Mouse (Mus musculus): ENCODE data around the gene Samd4b. TPM values are rescaled to one million over a fixed set of nuclear protein-coding genes. Genes with fewer than 3 reads are reported as not detected.

The Samd4b gene
- polyA plus RNA-seq, 1 experiment: 24.4 TPM

- Histone ChIP-seq H3K4me3 (ENCODE audit: insufficient read depth, low read depth, low read length) (no peak overlapping the region), H3K4me1 (ENCODE audit: control insufficient read depth, insufficient read depth, insufficient read length, low read length) (no peaks in the 10 kb centered on the region), H3K27ac (replicated peaks; ENCODE audit: low read depth, low read length) (no peak overlapping the region)
Observed at GRCm38 (mm10) chr7:28464416-28465212, 133.3 kb downstream of the Samd4b start.

GRCm38 (mm10) chr7:28462769-28463168 lies 135.2 kb downstream of the Samd4b start:
- no peak overlapping the region for H3K27ac ChIP-seq (replicated peaks; ENCODE audit: low read depth, low read length)
- no peak overlapping the region for H3K4me3 ChIP-seq (ENCODE audit: insufficient read depth, low read depth, low read length)
- H3K4me1 ChIP-seq (ENCODE audit: control insufficient read depth, insufficient read depth, insufficient read length, low read length): no peaks in the 10 kb centered on the region

- Histone ChIP-seq H3K4me1 (ENCODE audit: control insufficient read depth, insufficient read depth, insufficient read length, low read length) (no peaks in the 10 kb centered on the region), H3K27ac (replicated peaks; ENCODE audit: low read depth, low read length) (no peak overlapping the region), H3K4me3 (ENCODE audit: insufficient read depth, low read depth, low read length) (no peak overlapping the region)
Observed at GRCm38 (mm10) chr7:28460361-28460760, 137.6 kb downstream of the Samd4b start.

GRCm38 (mm10) chr7:28452361-28453005 lies 145.5 kb downstream of the Samd4b start:
- Histone ChIP-seq H3K4me1 (ENCODE audit: control insufficient read depth, insufficient read depth, insufficient read length, low read length) (no peaks in the 10 kb centered on the region), H3K4me3 (ENCODE audit: insufficient read depth, low read depth, low read length) (peak overlapping the region; percentile 48), H3K27ac (replicated peaks; ENCODE audit: low read depth, low read length) (no peak overlapping the region)

GRCm38 (mm10) chr7:28451531-28452360 lies 146.2 kb downstream of the Samd4b start, which contains the start of gene Lrfn1:
TSS of gene Lrfn1 (plus strand) at chr7:28451980.
- Histone ChIP-seq H3K4me3 (ENCODE audit: insufficient read depth, low read depth, low read length) (peak within 1 kb of the TSS; percentile 48), H3K4me1 (ENCODE audit: control insufficient read depth, insufficient read depth, insufficient read length, low read length) (no peaks in the 10 kb centered on the region), H3K27ac (replicated peaks; ENCODE audit: low read depth, low read length) (no peak within 1 kb of the TSS)

GRCm38 (mm10) chr7:28447865-28448820 lies 149.8 kb downstream of the Samd4b start:
- no peak overlapping the region for H3K4me3 ChIP-seq (ENCODE audit: insufficient read depth, low read depth, low read length)
- no peaks in the 10 kb centered on the region for H3K4me1 ChIP-seq (ENCODE audit: control insufficient read depth, insufficient read depth, insufficient read length, low read length)
- H3K27ac ChIP-seq (replicated peaks; ENCODE audit: low read depth, low read length): no peak overlapping the region

GRCm38 (mm10) chr7:28447101-28447830 lies 150.7 kb downstream of the Samd4b start:
- H3K4me3 ChIP-seq (ENCODE audit: insufficient read depth, low read depth, low read length): no peak overlapping the region
- H3K27ac ChIP-seq (replicated peaks; ENCODE audit: low read depth, low read length): no peak overlapping the region
- no peaks in the 10 kb centered on the region for H3K4me1 ChIP-seq (ENCODE audit: control insufficient read depth, insufficient read depth, insufficient read length, low read length)

- H3K4me3 ChIP-seq (ENCODE audit: insufficient read depth, low read depth, low read length): no peak overlapping the region
- H3K4me1 ChIP-seq (ENCODE audit: control insufficient read depth, insufficient read depth, insufficient read length, low read length): no peaks in the 10 kb centered on the region
- H3K27ac ChIP-seq (replicated peaks; ENCODE audit: low read depth, low read length): no peak overlapping the region
Observed at GRCm38 (mm10) chr7:28446446-28446845, 151.5 kb downstream of the Samd4b start.

- Histone ChIP-seq H3K4me1 (ENCODE audit: control insufficient read depth, insufficient read depth, insufficient read length, low read length) (peaks cover 3% of the 10 kb centered on the region; the same call in 1 of the 2 replicates), H3K27ac (replicated peaks; ENCODE audit: low read depth, low read length) (peak overlapping the region; percentile 15), H3K4me3 (ENCODE audit: insufficient read depth, low read depth, low read length) (no peak overlapping the region)
Observed at GRCm38 (mm10) chr7:28444344-28444974, 153.5 kb downstream of the Samd4b start.

- Histone ChIP-seq H3K4me1 (ENCODE audit: control insufficient read depth, insufficient read depth, insufficient read length, low read length) (peaks cover 3% of the 10 kb centered on the region; the same call in 1 of the 2 replicates), H3K4me3 (ENCODE audit: insufficient read depth, low read depth, low read length) (no peak overlapping the region), H3K27ac (replicated peaks; ENCODE audit: low read depth, low read length) (no peak overlapping the region; the same call in 1 of the 2 replicates)
Observed at GRCm38 (mm10) chr7:28442688-28443087, 155.3 kb downstream of the Samd4b start.

GRCm38 (mm10) chr7:28441776-28442485 lies 156.0 kb downstream of the Samd4b start:
- Histone ChIP-seq H3K4me1 (ENCODE audit: control insufficient read depth, insufficient read depth, insufficient read length, low read length) (peaks cover 7% of the 10 kb centered on the region), H3K27ac (replicated peaks; ENCODE audit: low read depth, low read length) (peak overlapping the region; percentile 66), H3K4me3 (ENCODE audit: insufficient read depth, low read depth, low read length) (no peak overlapping the region)

- peak overlapping the region; percentile 91 for H3K27ac ChIP-seq (replicated peaks; ENCODE audit: low read depth, low read length)
- H3K4me3 ChIP-seq (ENCODE audit: insufficient read depth, low read depth, low read length): peak overlapping the region; percentile 49
- H3K4me1 ChIP-seq (ENCODE audit: control insufficient read depth, insufficient read depth, insufficient read length, low read length): peaks cover 7% of the 10 kb centered on the region
Observed at GRCm38 (mm10) chr7:28440739-28441138, 157.2 kb downstream of the Samd4b start.

- no peak overlapping the region for H3K27ac ChIP-seq (replicated peaks; ENCODE audit: low read depth, low read length)
- H3K4me3 ChIP-seq (ENCODE audit: insufficient read depth, low read depth, low read length): no peak overlapping the region
- H3K4me1 ChIP-seq (ENCODE audit: control insufficient read depth, insufficient read depth, insufficient read length, low read length): peaks cover 7% of the 10 kb centered on the region
Observed at GRCm38 (mm10) chr7:28438771-28439170, 159.2 kb downstream of the Samd4b start.

Data from brown adipose tissue, adult 24 weeks (tissue).